Mouse (Mus musculus): ENCODE results near the gene Emilin1. TPM values are rescaled to one million over a fixed set of nuclear protein-coding genes. Genes with fewer than 3 reads are reported as not detected.

The Emilin1 gene
- total RNA-seq, 1 experiment, result 16.6 TPM

GRCm38 (mm10) chr5:30954065-30954464 lies 40.9 kb downstream of the Emilin1 start:
- in situ Hi-C loops (cut with MboI; ENCODE audit: low sequenced_read_pairs in 2 of 2, unreplicated experiment in 2 of 2), result no loop called here
- no peak for DNase-seq (ENCODE audit: low read depth, low spot score)
- no peak for TF ChIP-seq ZNF384 (IDR thresholded peaks at IDR 0.05; ENCODE audit: low read depth, low read length)
- no peak for TF ChIP-seq MAFK (IDR thresholded peaks at IDR 0.05; ENCODE audit: insufficient read depth, low read depth, low read length)
- no peak for TF ChIP-seq ZC3H11A (IDR thresholded peaks at IDR 0.05; ENCODE audit: borderline replicate concordance, low read depth, low read length)
- TF ChIP-seq CHD2 (IDR thresholded peaks at IDR 0.05; ENCODE audit: low read depth, low read length), result no peak
- no peak for TF ChIP-seq HCFC1 (IDR thresholded peaks at IDR 0.05; ENCODE audit: borderline replicate concordance, insufficient read depth, low read length)
- Histone ChIP-seq H3K27ac (ENCODE audit: insufficient read depth, low read depth, low read length, poor library complexity, severe bottlenecking) (no peak overlapping the region), H3K4me3 (ENCODE audit: insufficient read depth in 1 of 2, low read depth in 1 of 2, low read length in 2 of 2, poor library complexity in 1 of 2, severe bottlenecking in 1 of 2) (no peak overlapping the region), H3K9me3 (ENCODE audit: control insufficient read depth, insufficient read depth, low read depth, low read length) (no peaks in the 10 kb centered on the region), H3K36me3 (ENCODE audit: control insufficient read depth, insufficient read depth, low read length, poor library complexity, severe bottlenecking) (peaks cover 39% of the 10 kb centered on the region), H3K4me1 (ENCODE audit: control insufficient read depth in 2 of 2, insufficient read depth in 2 of 2, low read length in 2 of 2, poor library complexity in 1 of 2) (peaks cover 0 to 3% of the 10 kb centered on the region in 2 experiments; a peak in 2 of 4 replicates), H3K9ac (ENCODE audit: insufficient read depth, low read depth, low read length, poor library complexity, severe bottlenecking) (no peak overlapping the region)

GRCm38 (mm10) chr5:30954556-30954955 lies 41.4 kb downstream of the Emilin1 start:
- Histone ChIP-seq H3K4me1 (ENCODE audit: control insufficient read depth in 2 of 2, insufficient read depth in 2 of 2, low read length in 2 of 2, poor library complexity in 1 of 2) (peaks cover 0 to 2% of the 10 kb centered on the region in 2 experiments; a peak in 1 of 4 replicates), H3K36me3 (ENCODE audit: control insufficient read depth, insufficient read depth, low read length, poor library complexity, severe bottlenecking) (peaks cover 39% of the 10 kb centered on the region), H3K9me3 (ENCODE audit: control insufficient read depth, insufficient read depth, low read depth, low read length) (no peaks in the 10 kb centered on the region), H3K27ac (ENCODE audit: insufficient read depth, low read depth, low read length, poor library complexity, severe bottlenecking) (no peak overlapping the region), H3K9ac (ENCODE audit: insufficient read depth, low read depth, low read length, poor library complexity, severe bottlenecking) (no peak overlapping the region), H3K4me3 (ENCODE audit: insufficient read depth in 1 of 2, low read depth in 1 of 2, low read length in 2 of 2, poor library complexity in 1 of 2, severe bottlenecking in 1 of 2) (no peak overlapping the region)
- no peak for DNase-seq (ENCODE audit: low read depth, low spot score)
- in situ Hi-C loops (cut with MboI; ENCODE audit: low sequenced_read_pairs in 2 of 2, unreplicated experiment in 2 of 2), result no loop called here
- TF ChIP-seq MAFK (IDR thresholded peaks at IDR 0.05; ENCODE audit: insufficient read depth, low read depth, low read length) (no peak), CHD2 (IDR thresholded peaks at IDR 0.05; ENCODE audit: low read depth, low read length) (no peak), ZNF384 (IDR thresholded peaks at IDR 0.05; ENCODE audit: low read depth, low read length) (no peak), ZC3H11A (IDR thresholded peaks at IDR 0.05; ENCODE audit: borderline replicate concordance, low read depth, low read length) (no peak), HCFC1 (IDR thresholded peaks at IDR 0.05; ENCODE audit: borderline replicate concordance, insufficient read depth, low read length) (no peak)

- peaks cover 39% of the 10 kb centered on the region for H3K36me3 ChIP-seq (ENCODE audit: control insufficient read depth, insufficient read depth, low read length, poor library complexity, severe bottlenecking)
- TF ChIP-seq ZNF384 (IDR thresholded peaks at IDR 0.05; ENCODE audit: low read depth, low read length), result no peak
- no peak for TF ChIP-seq CHD2 (IDR thresholded peaks at IDR 0.05; ENCODE audit: low read depth, low read length)
- TF ChIP-seq ZC3H11A (IDR thresholded peaks at IDR 0.05; ENCODE audit: borderline replicate concordance, low read depth, low read length), result no peak
- no peak for TF ChIP-seq MAFK (IDR thresholded peaks at IDR 0.05; ENCODE audit: insufficient read depth, low read depth, low read length)
- TF ChIP-seq HCFC1 (IDR thresholded peaks at IDR 0.05; ENCODE audit: borderline replicate concordance, insufficient read depth, low read length), result no peak
- no peak overlapping the region for H3K9ac ChIP-seq (ENCODE audit: insufficient read depth, low read depth, low read length, poor library complexity, severe bottlenecking)
- DNase-seq (ENCODE audit: low read depth, low spot score), result no peak
- H3K4me3 ChIP-seq (ENCODE audit: insufficient read depth in 1 of 2, low read depth in 1 of 2, low read length in 2 of 2, poor library complexity in 1 of 2, severe bottlenecking in 1 of 2), result no peak overlapping the region
- in situ Hi-C loops (cut with MboI; ENCODE audit: low sequenced_read_pairs in 2 of 2, unreplicated experiment in 2 of 2), result no loop called here
- no peak overlapping the region for H3K27ac ChIP-seq (ENCODE audit: insufficient read depth, low read depth, low read length, poor library complexity, severe bottlenecking)
- peaks cover 0 to 2% of the 10 kb centered on the region in 2 experiments; a peak in 1 of 4 replicates for H3K4me1 ChIP-seq (ENCODE audit: control insufficient read depth in 2 of 2, insufficient read depth in 2 of 2, low read length in 2 of 2, poor library complexity in 1 of 2)
- H3K9me3 ChIP-seq (ENCODE audit: control insufficient read depth, insufficient read depth, low read depth, low read length), result no peaks in the 10 kb centered on the region
These were observed 42.5 kb downstream of the Emilin1 start for GRCm38 (mm10) chr5:30955751-30956150.

GRCm38 (mm10) chr5:30957891-30958290 lies 44.7 kb downstream of the Emilin1 start:
- no peak overlapping the region for H3K4me3 ChIP-seq (ENCODE audit: insufficient read depth in 1 of 2, low read depth in 1 of 2, low read length in 2 of 2, poor library complexity in 1 of 2, severe bottlenecking in 1 of 2)
- TF ChIP-seq CHD2 (IDR thresholded peaks at IDR 0.05; ENCODE audit: low read depth, low read length), result no peak
- no peak for TF ChIP-seq MAFK (IDR thresholded peaks at IDR 0.05; ENCODE audit: insufficient read depth, low read depth, low read length)
- no peak for TF ChIP-seq ZNF384 (IDR thresholded peaks at IDR 0.05; ENCODE audit: low read depth, low read length)
- TF ChIP-seq HCFC1 (IDR thresholded peaks at IDR 0.05; ENCODE audit: borderline replicate concordance, insufficient read depth, low read length), result no peak
- TF ChIP-seq ZC3H11A (IDR thresholded peaks at IDR 0.05; ENCODE audit: borderline replicate concordance, low read depth, low read length), result no peak
- H3K9ac ChIP-seq (ENCODE audit: insufficient read depth, low read depth, low read length, poor library complexity, severe bottlenecking), result no peak overlapping the region
- no peaks in the 10 kb centered on the region for H3K4me1 ChIP-seq (ENCODE audit: control insufficient read depth in 2 of 2, insufficient read depth in 2 of 2, low read length in 2 of 2, poor library complexity in 1 of 2)
- no peak for DNase-seq (ENCODE audit: low read depth, low spot score)
- no peak overlapping the region for H3K27ac ChIP-seq (ENCODE audit: insufficient read depth, low read depth, low read length, poor library complexity, severe bottlenecking)
- H3K36me3 ChIP-seq (ENCODE audit: control insufficient read depth, insufficient read depth, low read length, poor library complexity, severe bottlenecking), result peaks cover 34% of the 10 kb centered on the region
- H3K9me3 ChIP-seq (ENCODE audit: control insufficient read depth, insufficient read depth, low read depth, low read length), result no peaks in the 10 kb centered on the region
- in situ Hi-C loops (cut with MboI; ENCODE audit: low sequenced_read_pairs in 2 of 2, unreplicated experiment in 2 of 2), result no loop called here

All from ES-E14 (cell line).